Mouse (Mus musculus) hindbrain, embryonic 14.5 days (tissue): ENCODE results near the gene Met. TPM values are rescaled to one million over a fixed set of nuclear protein-coding genes. Genes with fewer than 3 reads are reported as not detected.
A peak's percentile ranks its signal among the peaks of the same experiment; 100 is the strongest.

Experiments used
- ATAC-seq: fragments of 200-750 bp; cut with Nextera tagmentation; 2 replicates; pipeline ENCODE4 v1.8.0; 2017; ENCODE audit warnings: moderate number of reproducible peaks, mild to moderate bottlenecking, moderate TSS enrichment, moderate library complexity; ENCODE audit not compliant: low FRiP score
- DNase-seq: peaks from one replicate; pipeline ENCODE4 v3.0.0-alpha.2; 2015; ENCODE audit warnings: low spot score
- H3K27ac ChIP-seq: fragments of 300-500 bp; sonication (generic); 2 replicates; pipeline ENCODE4 v1.5.1; 2014; ENCODE audit warnings: mild to moderate bottlenecking, moderate library complexity
- H3K27me3 ChIP-seq: fragments of 300-500 bp; sonication (generic); 2 replicates; pipeline ENCODE4 v1.6.1; 2014; ENCODE audit warnings: mild to moderate bottlenecking, low read length, mixed read lengths; ENCODE audit not compliant: control insufficient read depth, insufficient read depth
- H3K36me3 ChIP-seq: fragments of 300-500 bp; sonication (generic); replicated peaks from 2 replicates; pipeline ENCODE4 v1.6.1; 2014; ENCODE audit not compliant: control insufficient read depth, insufficient read depth
- H3K4me1 ChIP-seq: fragments of 300-500 bp; sonication (generic); replicated peaks from 2 replicates; pipeline ENCODE4 v1.6.1; 2014; ENCODE audit warnings: antibody characterized with exemption, low read length, mixed read lengths; ENCODE audit not compliant: control insufficient read depth, insufficient read depth
- H3K4me2 ChIP-seq: fragments of 300-500 bp; sonication (generic); replicated peaks from 2 replicates; pipeline ENCODE4 v1.6.1; 2014; ENCODE audit warnings: mild to moderate bottlenecking, moderate library complexity
- H3K4me3 ChIP-seq: fragments of 300-500 bp; sonication (generic); replicated peaks from 2 replicates; pipeline ENCODE4 v1.5.1; 2014; ENCODE audit warnings: mild to moderate bottlenecking, low read length
- H3K9ac ChIP-seq: fragments of 300-500 bp; sonication (generic); 2 replicates; pipeline ENCODE4 v1.6.1; 2014
- H3K9me3 ChIP-seq: fragments of 300-500 bp; sonication (generic); 2 replicates; pipeline ENCODE4 v1.6.1; 2016; ENCODE audit warnings: low read length; ENCODE audit not compliant: control insufficient read depth
- WGBS: fragments of 180-500 bp; shearing (Covaris S2); extraction: QIAGEN DNeasy Blood & Tissue Kit; methylation state at CpG from one replicate; pipeline ENCODE4 v1.1.7; 2014; 5-methylcytosine and 5-hydroxymethylcytosine counted together
- polyA plus RNA-seq: library from polyadenylated mRNA; unstranded; fragments of >200 nt; fragmentation: Nextera tagmentation; extraction: Ambion mirVana; gene quantifications from 2 replicates; pipeline ENCODE4 v1.2.1, GENCODE M21; 2014

The Met gene
- polyA plus RNA-seq, 1 experiment from 2014 or later, result 3.8 TPM

- no peaks in the 10 kb centered on the region for H3K36me3 ChIP-seq
- ATAC-seq (no peak), DNase-seq (no peak)
- no peaks in the 10 kb centered on the region for H3K9me3 ChIP-seq
- H3K4me2 ChIP-seq, result no peak overlapping the region
- no peak overlapping the region for H3K4me3 ChIP-seq
- H3K27ac ChIP-seq, result no peak overlapping the region
- 69% methylated on average over 2 of the region's 2 CpGs for WGBS
- no peak overlapping the region for H3K9ac ChIP-seq
- no peaks in the 10 kb centered on the region for H3K27me3 ChIP-seq
- H3K4me1 ChIP-seq, result no peaks in the 10 kb centered on the region
Observed at GRCm38 (mm10) chr6:17573732-17574131, 110.1 kb downstream of the Met start.

- no peak overlapping the region for H3K9ac ChIP-seq
- H3K4me3 ChIP-seq, result no peak overlapping the region
- no peaks in the 10 kb centered on the region for H3K4me1 ChIP-seq
- H3K4me2 ChIP-seq, result no peak overlapping the region
- WGBS, result 71% methylated on average over 3 of the region's 3 CpGs
- H3K27me3 ChIP-seq, result no peaks in the 10 kb centered on the region
- ATAC-seq (no peak), DNase-seq (no peak)
- H3K27ac ChIP-seq, result no peak overlapping the region
- H3K9me3 ChIP-seq, result no peaks in the 10 kb centered on the region
- H3K36me3 ChIP-seq, result no peaks in the 10 kb centered on the region
Observed at GRCm38 (mm10) chr6:17578092-17578760, 114.6 kb downstream of the Met start.

- WGBS, result 77% methylated on average over 3 of the region's 3 CpGs
- H3K4me2 ChIP-seq, result no peak overlapping the region
- no peaks in the 10 kb centered on the region for H3K9me3 ChIP-seq
- no peak overlapping the region for H3K27ac ChIP-seq
- ATAC-seq (no peak), DNase-seq (no peak)
- no peaks in the 10 kb centered on the region; the same call in 1 of the 2 replicates for H3K4me1 ChIP-seq
- no peaks in the 10 kb centered on the region for H3K27me3 ChIP-seq
- H3K36me3 ChIP-seq, result no peaks in the 10 kb centered on the region
- H3K4me3 ChIP-seq, result no peak overlapping the region
- no peak overlapping the region for H3K9ac ChIP-seq
Observed at GRCm38 (mm10) chr6:17580349-17580748, 116.7 kb downstream of the Met start.

- DNase-seq (peak; percentile 71), ATAC-seq (peak; percentile 79; the same call in 1 of the 2 replicates)
- Histone ChIP-seq H3K9ac (no peak overlapping the region), H3K4me3 (peak overlapping the region; percentile 31), H3K36me3 (no peaks in the 10 kb centered on the region), H3K4me1 (no peaks in the 10 kb centered on the region; the same call in 1 of the 2 replicates), H3K9me3 (no peaks in the 10 kb centered on the region), H3K4me2 (peak overlapping the region; percentile 56), H3K27ac (no peak overlapping the region), H3K27me3 (no peaks in the 10 kb centered on the region)
- 31% methylated on average over 13 of the region's 13 CpGs for WGBS
Observed at GRCm38 (mm10) chr6:17583982-17584381, 120.4 kb downstream of the Met start.

- no peaks in the 10 kb centered on the region for H3K4me1 ChIP-seq
- H3K27me3 ChIP-seq, result no peaks in the 10 kb centered on the region
- 30% methylated on average over 16 of the region's 16 CpGs for WGBS
- H3K4me2 ChIP-seq, result peak overlapping the region; percentile 28
- ATAC-seq, result peak; percentile 87
- no peaks in the 10 kb centered on the region for H3K36me3 ChIP-seq
- H3K27ac ChIP-seq, result no peak overlapping the region
- DNase-seq, result peak; percentile 92
- peaks cover 6% of the 10 kb centered on the region; the same call in 1 of the 2 replicates for H3K9me3 ChIP-seq
- no peak overlapping the region for H3K9ac ChIP-seq
- no peak overlapping the region for H3K4me3 ChIP-seq
Observed at GRCm38 (mm10) chr6:17589049-17589952, 125.7 kb downstream of the Met start.

GRCm38 (mm10) chr6:17589953-17590627 is 126.5 kb downstream of the Met start:
- peaks cover 7% of the 10 kb centered on the region; the same call in 1 of the 2 replicates for H3K9me3 ChIP-seq
- no peaks in the 10 kb centered on the region for H3K4me1 ChIP-seq
- DNase-seq (no peak), ATAC-seq (0 out of 2 replicates have a peak, but pooled peaks have one; percentile 27)
- H3K9ac ChIP-seq, result no peak overlapping the region
- H3K4me2 ChIP-seq, result no peak overlapping the region
- no peak overlapping the region for H3K27ac ChIP-seq
- H3K36me3 ChIP-seq, result no peaks in the 10 kb centered on the region
- no peaks in the 10 kb centered on the region for H3K27me3 ChIP-seq
- 58% methylated on average over 8 of the region's 8 CpGs for WGBS
- no peak overlapping the region for H3K4me3 ChIP-seq

GRCm38 (mm10) chr6:17593971-17594370 is 130.4 kb downstream of the Met start:
- no peak for ATAC-seq
- WGBS, result 97% methylated on average over 2 of the region's 2 CpGs

GRCm38 (mm10) chr6:17595712-17596462 is 132.3 kb downstream of the Met start:
- Histone ChIP-seq H3K36me3 (no peaks in the 10 kb centered on the region), H3K27me3 (no peaks in the 10 kb centered on the region), H3K4me3 (no peak overlapping the region), H3K9me3 (peaks cover 7% of the 10 kb centered on the region; the same call in 1 of the 2 replicates), H3K4me2 (no peak overlapping the region), H3K9ac (no peak overlapping the region), H3K27ac (no peak overlapping the region), H3K4me1 (no peaks in the 10 kb centered on the region)
- DNase-seq (no peak), ATAC-seq (no peak)
- 87% methylated on average over 11 of the region's 11 CpGs for WGBS

More at GRCm38 (mm10) chr6:17593971-17594370, 130.4 kb downstream of the Met start:
- DNase-seq, result no peak
- H3K27ac ChIP-seq, result no peak overlapping the region
- no peaks in the 10 kb centered on the region for H3K4me1 ChIP-seq
- no peaks in the 10 kb centered on the region for H3K36me3 ChIP-seq
- H3K9ac ChIP-seq, result no peak overlapping the region
- H3K9me3 ChIP-seq, result peaks cover 7% of the 10 kb centered on the region; the same call in 1 of the 2 replicates
- no peak overlapping the region for H3K4me3 ChIP-seq
- H3K27me3 ChIP-seq, result no peaks in the 10 kb centered on the region
- no peak overlapping the region for H3K4me2 ChIP-seq
